Mouse (Mus musculus): ENCODE results near the gene Sec14l5.

DNA sequence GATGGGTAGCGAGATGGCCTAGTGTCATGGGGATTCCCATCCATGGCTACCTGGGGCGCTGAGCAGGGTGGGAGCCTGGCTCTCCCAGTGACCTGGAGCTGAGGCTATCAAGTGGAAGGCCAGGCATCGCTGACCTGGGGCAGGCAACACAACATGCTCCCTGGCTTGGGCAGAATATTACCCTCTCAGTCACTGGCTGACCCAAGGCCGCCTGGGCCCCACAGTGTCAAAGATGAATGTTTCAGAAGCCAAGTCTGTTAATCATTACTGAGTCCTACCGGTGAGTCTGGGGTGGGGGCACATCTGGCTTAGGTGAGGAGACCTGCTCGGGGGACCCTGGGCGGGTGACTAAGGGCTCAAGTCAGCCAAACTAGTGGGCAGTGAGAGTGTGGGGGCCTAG, 37.0 kb upstream of the Sec14l5 start:
- TF ChIP-seq POLR2A (IDR thresholded peaks at IDR 0.05; ENCODE audit: insufficient read depth, low read length) (no peak), CTCF (IDR thresholded peaks at IDR 0.05; ENCODE audit: low read depth, low read length) (no peak), EP300 (IDR thresholded peaks at IDR 0.05; ENCODE audit: insufficient read depth, low read depth, low read length) (no peak)

Data from ES-Bruce4 (cell line).